Mouse (Mus musculus): Measurements from ENCODE around the gene Tmed3. TPM values are rescaled to one million over a fixed set of nuclear protein-coding genes. Genes with fewer than 3 reads are reported as not detected.

Gene Tmed3
- polyA plus RNA-seq, 1 experiment from 2014 or later: 74.3 TPM

DNA sequence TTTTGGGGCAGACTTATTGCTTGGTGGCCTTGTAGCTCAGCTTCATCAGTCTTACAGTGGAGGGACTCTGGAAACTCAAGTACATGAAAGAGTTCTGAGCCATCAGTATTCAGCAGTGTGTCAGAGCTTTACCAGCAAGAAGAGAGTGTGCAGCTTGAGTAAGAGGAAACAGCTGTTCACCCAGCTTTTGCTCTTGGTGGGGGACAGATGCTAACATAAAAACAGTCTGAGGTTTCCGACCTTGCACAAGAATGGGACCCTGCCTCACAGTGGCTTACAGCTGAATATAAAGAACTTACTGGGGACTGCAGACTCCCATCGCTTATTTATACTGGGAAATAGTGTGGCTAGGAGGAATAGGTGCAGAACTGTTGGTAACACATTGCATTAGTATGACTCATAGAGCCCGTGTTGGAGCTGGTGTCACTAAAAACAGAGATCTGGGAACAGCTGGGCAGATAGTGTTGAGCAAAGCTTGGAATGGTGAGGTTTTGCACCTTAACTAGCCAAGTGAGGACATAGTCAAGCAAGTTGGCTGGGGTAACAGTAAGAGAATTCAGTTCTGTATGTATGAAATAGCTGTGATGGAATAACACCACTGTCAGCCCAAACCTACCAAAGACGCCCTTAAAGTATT is 37.4 kb downstream of the Tmed3 start:
- ATAC-seq (replicated peaks; ENCODE audit: insufficient number of reproducible peaks, low FRiP score, low TSS enrichment): no peak
- H3K9me3 ChIP-seq (replicated peaks; ENCODE audit: control insufficient read depth, low read length): no peaks in the 10 kb centered on the region
- H3K4me3 ChIP-seq (ENCODE audit: low read depth, low read length): no peak overlapping the region
- no peak overlapping the region for H3K27ac ChIP-seq (ENCODE audit: low read depth, low read length)
- H3K4me1 ChIP-seq (ENCODE audit: control insufficient read depth, insufficient read depth, low read length): no peaks in the 10 kb centered on the region
- H3K9ac ChIP-seq (ENCODE audit: low read depth, low read length): no peak overlapping the region
- H3K36me3 ChIP-seq (ENCODE audit: control insufficient read depth, insufficient read depth, low read length): no peaks in the 10 kb centered on the region
- no peaks in the 10 kb centered on the region for H3K27me3 ChIP-seq (ENCODE audit: control insufficient read depth, insufficient read depth, low read length)
- WGBS (ENCODE audit: insufficient replicate concordance): 71% methylated on average over 4 of the region's 4 CpGs
- H3K4me2 ChIP-seq: no peak overlapping the region

DNA sequence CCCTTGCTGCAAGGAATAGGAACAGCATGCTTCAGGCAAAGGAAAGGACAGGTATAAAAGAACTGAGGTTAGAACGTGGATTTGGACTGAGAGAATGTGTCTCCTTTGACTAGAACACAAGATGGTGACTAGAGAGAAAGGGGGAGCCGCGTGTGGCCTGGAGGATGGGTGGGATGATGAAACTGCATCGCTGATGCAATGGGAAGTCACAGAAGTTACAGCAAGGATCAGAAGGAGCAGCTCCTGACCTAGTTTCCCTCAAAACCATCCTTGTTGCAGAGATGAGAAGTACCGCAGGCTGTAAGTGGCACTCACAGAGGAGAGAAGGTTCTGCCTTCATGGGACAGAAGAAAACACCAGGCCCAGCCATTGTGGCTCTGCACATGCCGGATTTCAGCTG is 54.0 kb downstream of the Tmed3 start:
- Histone ChIP-seq H3K27ac (ENCODE audit: low read depth, low read length) (no peak overlapping the region), H3K9me3 (replicated peaks; ENCODE audit: control insufficient read depth, low read length) (no peaks in the 10 kb centered on the region), H3K27me3 (ENCODE audit: control insufficient read depth, insufficient read depth, low read length) (no peaks in the 10 kb centered on the region), H3K4me3 (ENCODE audit: low read depth, low read length) (no peak overlapping the region), H3K9ac (ENCODE audit: low read depth, low read length) (no peak overlapping the region), H3K36me3 (ENCODE audit: control insufficient read depth, insufficient read depth, low read length) (no peaks in the 10 kb centered on the region), H3K4me2 (no peak overlapping the region), H3K4me1 (ENCODE audit: control insufficient read depth, insufficient read depth, low read length) (no peaks in the 10 kb centered on the region)
- ATAC-seq (replicated peaks; ENCODE audit: insufficient number of reproducible peaks, low FRiP score, low TSS enrichment): no peak
- 67% methylated on average over 6 of the region's 6 CpGs for WGBS (ENCODE audit: insufficient replicate concordance)

Other genes starting within 250 kb of the Tmed3 start
- 0.07 TPM in 2 replicates for gene Minar1, start 81.9 kb downstream of the Tmed3 start, polyA plus RNA-seq (2014; fragmentation: Nextera tagmentation; extraction: Ambion mirVana)
- gene Ankrd34c, start 33.4 kb upstream of the Tmed3 start, polyA plus RNA-seq (2014; fragmentation: Nextera tagmentation; extraction: Ambion mirVana): not detected in 2 replicates
- 0.10 and 0.19 TPM in 2 replicates for gene Rasgrf1, start 204.8 kb upstream of the Tmed3 start, polyA plus RNA-seq (2014; fragmentation: Nextera tagmentation; extraction: Ambion mirVana)